Mouse (Mus musculus) embryo, embryonic 11 days (tissue): ENCODE measurements around the gene Olfr749.
"Not testable (repeated sequence)": the region's sequence is repeated elsewhere in the genome, so short reads cannot be mapped to it uniquely, and the experiment has no call there.

Source experiments
- DNase-seq: peaks from one replicate; pipeline ENCODE4 v3.0.0-alpha.2; 2015

The Olfr749 gene

GRCm38 (mm10) chr14:50744994-50745393 lies at the start of gene Olfr749:
Olfr749 (minus strand) TSS chr14:50745094.
- DNase-seq = no peak

- DNase-seq = peak; percentile 56
These were observed 43.3 kb upstream of the Olfr749 start for GRCm38 (mm10) chr14:50788157-50788556.

GRCm38 (mm10) chr14:50785251-50785637 lies 40.4 kb upstream of the Olfr749 start, which contains the start of gene Ttc5:
Ttc5 (minus strand) TSS chr14:50785519.
- DNase-seq = peak; percentile 89

DNA sequence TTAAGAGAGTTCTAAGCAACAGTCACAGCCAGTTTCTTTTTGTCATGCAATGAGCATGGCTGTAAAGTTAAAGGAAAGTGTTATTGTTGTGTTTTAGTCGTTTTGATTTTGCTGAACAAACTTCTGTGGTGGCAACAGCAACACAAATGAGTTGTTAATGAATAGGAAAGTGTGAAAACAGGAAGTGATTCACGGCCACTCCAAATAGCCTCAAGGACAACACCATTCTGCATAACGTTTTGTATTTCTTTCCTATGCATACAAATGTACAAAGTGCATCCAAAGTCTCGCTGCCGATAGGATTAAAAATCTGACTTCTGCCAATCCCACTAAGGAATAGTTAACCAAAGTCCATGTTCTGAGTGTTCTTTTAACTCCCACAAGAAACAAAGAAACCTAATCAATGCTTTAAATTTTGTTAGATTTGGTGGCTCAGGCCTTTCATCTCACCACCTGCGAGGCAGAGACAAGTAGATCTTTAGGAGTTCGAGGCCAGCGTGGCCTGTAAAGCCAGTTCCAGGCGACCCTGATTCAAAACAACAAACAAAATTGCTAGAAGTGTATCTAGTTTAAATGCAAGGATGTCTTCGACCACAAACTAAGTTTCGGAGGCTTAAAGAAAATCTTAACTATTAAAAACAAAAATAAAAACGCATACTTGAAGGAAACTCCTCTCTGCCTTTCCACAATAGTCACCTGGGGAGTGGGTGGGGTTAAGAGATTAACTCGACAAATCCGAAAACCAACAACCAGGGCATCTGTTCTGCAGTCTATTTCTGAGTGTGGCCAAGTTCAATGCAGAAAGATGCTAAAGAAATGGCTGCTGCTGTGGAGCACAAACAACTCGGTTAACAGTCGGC lies 39.7 kb upstream of the Olfr749 start:
- DNase-seq = peak; percentile 25

- DNase-seq = no peak
These were observed 37.3 kb upstream of the Olfr749 start for GRCm38 (mm10) chr14:50782166-50782565.

DNA sequence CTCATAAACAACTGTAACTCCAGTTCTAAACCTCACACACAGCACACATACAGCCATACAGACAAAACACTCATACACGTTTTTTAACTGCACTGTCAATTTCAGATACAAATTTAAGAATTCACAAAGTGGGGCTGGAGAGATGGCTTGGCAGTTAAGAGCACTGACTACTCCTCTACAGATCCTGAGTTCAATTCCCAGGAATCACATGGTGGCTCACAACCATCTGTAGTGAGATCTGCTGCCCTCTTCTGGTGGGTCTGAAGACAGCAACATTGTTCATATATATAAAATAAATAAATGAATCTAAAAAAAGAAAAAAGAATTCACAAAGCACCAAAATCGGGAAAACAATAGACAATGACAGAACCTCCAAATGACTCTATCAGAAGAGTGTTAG lies 26.4 kb upstream of the Olfr749 start:
- peak; percentile 10 for DNase-seq

- DNase-seq = no peak
These were observed 20.8 kb upstream of the Olfr749 start for GRCm38 (mm10) chr14:50765736-50766135.

DNA sequence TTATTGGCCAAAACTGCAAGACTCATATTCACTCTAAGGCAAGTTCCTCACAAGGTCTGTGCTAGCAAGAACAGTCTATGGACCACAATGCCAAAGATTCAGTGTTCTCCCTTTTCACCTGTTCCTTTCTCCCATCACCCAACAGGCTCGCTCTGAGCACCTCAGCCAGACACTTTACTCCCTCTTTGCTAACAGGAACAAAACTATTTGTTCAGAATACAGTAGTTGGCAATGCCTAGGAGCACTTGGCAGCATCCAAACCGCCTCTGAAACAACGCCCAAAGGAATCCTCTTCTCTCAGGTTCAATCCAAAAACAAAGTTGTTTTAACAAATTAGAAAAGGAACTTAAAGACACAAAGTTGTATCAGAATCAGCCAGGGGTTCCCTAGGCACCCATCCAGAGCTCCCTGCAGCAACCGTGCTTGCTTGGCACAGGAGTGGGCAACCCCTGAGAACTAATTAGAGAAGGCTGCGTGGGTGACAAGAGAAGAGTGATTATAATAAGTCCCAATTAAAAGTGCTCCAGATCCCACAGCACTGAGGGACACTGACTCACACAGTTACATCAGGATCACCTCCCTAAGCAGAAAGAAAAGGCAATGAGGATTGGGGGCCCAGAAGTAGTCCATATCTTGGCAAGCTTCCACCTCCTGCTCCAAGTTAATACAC lies 13.7 kb upstream of the Olfr749 start:
- no peak for DNase-seq

GRCm38 (mm10) chr14:50741584-50741983 lies 3.3 kb downstream of the Olfr749 start:
- no peak for DNase-seq

DNA sequence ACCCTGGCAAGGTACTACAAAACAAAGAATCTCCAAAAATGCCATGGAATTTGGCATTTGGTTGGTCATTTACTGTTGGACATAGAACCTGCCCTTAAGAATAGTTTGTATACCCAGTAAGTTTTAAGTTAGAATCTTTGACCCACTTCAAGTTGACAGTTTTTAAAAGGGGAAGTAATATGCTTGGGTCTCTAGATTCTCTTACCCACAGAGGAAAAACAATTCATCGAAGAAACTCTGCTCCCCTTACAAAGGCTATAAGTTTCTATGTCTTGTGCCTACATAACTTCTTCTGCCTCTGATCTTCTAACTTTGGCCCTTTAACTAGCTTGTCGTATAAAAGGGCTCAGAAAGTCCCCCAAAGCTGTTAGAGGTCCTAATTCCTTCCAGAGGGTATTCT lies 4.6 kb downstream of the Olfr749 start:
- DNase-seq = no peak

DNA sequence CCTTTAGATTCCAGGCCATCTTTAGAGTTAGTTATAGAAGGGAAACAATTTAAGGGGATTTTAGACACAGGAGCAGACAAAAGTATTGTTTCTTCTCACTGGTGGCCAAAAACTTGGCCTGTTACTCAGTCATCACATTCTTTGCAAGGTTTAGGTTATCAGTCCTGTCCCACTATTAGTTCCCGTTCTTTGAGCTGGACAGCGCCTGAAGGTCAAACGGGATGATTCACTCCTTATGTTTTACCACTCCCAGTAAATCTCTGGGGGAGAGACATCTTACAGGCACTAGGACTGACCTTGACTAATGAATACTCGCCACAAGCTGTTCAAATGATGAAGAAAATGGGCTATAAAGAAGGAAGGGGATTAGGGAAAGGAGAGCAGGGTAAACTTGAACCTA lies 22.5 kb downstream of the Olfr749 start:
- DNase-seq = not testable (repeated sequence)

- not testable (repeated sequence) for DNase-seq
These were observed 25.0 kb downstream of the Olfr749 start for GRCm38 (mm10) chr14:50719875-50720274.

- no peak for DNase-seq
These were observed 37.8 kb downstream of the Olfr749 start, which contains the start of gene Olfr748 for GRCm38 (mm10) chr14:50707073-50707472. Olfr748 (plus strand) TSS chr14:50707373.

- DNase-seq = no peak
These were observed 51.8 kb downstream of the Olfr749 start, which contains the start of gene Olfr747 for GRCm38 (mm10) chr14:50693106-50693505. Olfr747 (minus strand) TSS chr14:50693206.
